Mouse (Mus musculus) effector memory CD4-positive, alpha-beta T cell, adult 7 months (primary cell): ENCODE results near the gene Actrt1. TPM values are rescaled to one million over a fixed set of nuclear protein-coding genes. Genes with fewer than 3 reads are reported as not detected.

Experiments
- polyA plus RNA-seq: library from polyadenylated mRNA; unstranded; fragments of 100-300 nt; shearing (Covaris generic); gene quantifications from one replicate; pipeline ENCODE4 v1.2.1, GENCODE M21; 2017

The Actrt1 gene
- not detected for polyA plus RNA-seq

GRCm38 (mm10) chrX:46328707-46329106 lies at the start of gene Actrt1:
Gene Actrt1, plus strand, starts transcription at chrX:46329007.

